Mouse (Mus musculus) gastrocnemius, adult 2 months (tissue): ENCODE results near the gene Aarsd1. TPM values are rescaled to one million over a fixed set of nuclear protein-coding genes. Genes with fewer than 3 reads are reported as not detected.
"Not testable (repeated sequence)": the region's sequence is repeated elsewhere in the genome, so short reads cannot be mapped to it uniquely, and the experiment has no call there.

Experiments
- DNase-seq: peaks from one replicate; pipeline ENCODE4 v3.0.0; 2022
- H3K27ac ChIP-seq: fragments of 200-600 bp; 2 replicates; pipeline ENCODE4 v1.8.1; 2022; ENCODE audit warnings: mild to moderate bottlenecking
- H3K4me3 ChIP-seq: fragments of 200-600 bp; 2 replicates; pipeline ENCODE4 v1.8.1; 2022; ENCODE audit warnings: mild to moderate bottlenecking, moderate library complexity
- CTCF ChIP-seq: fragments of 200-600 bp; IDR thresholded peaks from 2 replicates; pipeline ENCODE4 v1.8.1; 2022; ENCODE audit warnings: antibody characterized with exemption, mild to moderate bottlenecking, moderate library complexity
- intact Hi-C: fragments of 180-260 bp; cut with DNase I; formaldehyde crosslinking; loops from one replicate; pipeline ENCODE4 v1.15.1; 2025
- long read RNA-seq, 2 experiments: library from polyadenylated mRNA; stranded (forward); transcript quantifications; one replicate each; pipeline ENCODE4 v2.0.0; 2021
- total RNA-seq, 2 experiments: library from RNA; stranded (reverse); gene quantifications; 2 replicates each; pipeline ENCODE4 v1.2.3; 2021

Aarsd1 gene
- 10 to 100 TPM; 17.1 to 24.9 TPM for total RNA-seq
- long read RNA-seq, experiment 1, transcript Aarsd1-201 (12 exons, 1,516 nt): major isoform, 48 of 49 reads
- long read RNA-seq, experiment 1, partial matches to known transcripts: 1 of 49 reads
- long read RNA-seq, experiment 1, other reads (novel, unspliced or antisense): 0 of 49 reads
- long read RNA-seq, experiment 2, transcript Aarsd1-201 (12 exons, 1,516 nt): major isoform, 56 of 58 reads
- long read RNA-seq, experiment 2, partial matches to known transcripts: 2 of 58 reads
- long read RNA-seq, experiment 2, other reads (novel, unspliced or antisense): 0 of 58 reads

GRCm38 (mm10) chr11:101417101-101417855 lies at the start of gene Aarsd1:
Aarsd1 (minus strand) TSS chr11:101417615.
- intact Hi-C loops: no loop called here
- TF ChIP-seq CTCF: no peak
- DNase-seq: peak; percentile 93
- Histone ChIP-seq H3K27ac (peak within 1 kb of the TSS; percentile 92), H3K4me3 (peak within 1 kb of the TSS; percentile 90)

GRCm38 (mm10) chr11:101466552-101466950 lies 49.1 kb upstream of the Aarsd1 start:
- intact Hi-C loops: loop anchor here (5.0 kb wide), 1 partner anchor 86 kb away; the partner anchor contains the start of genes Brca1 and Nbr1
- DNase-seq: not testable (repeated sequence)
- Histone ChIP-seq H3K27ac (peak overlapping the region; percentile 89), H3K4me3 (peak overlapping the region; percentile 92)

GRCm38 (mm10) chr11:101465869-101466551 lies 48.6 kb upstream of the Aarsd1 start, which contains the start of gene Vat1:
Vat1 (minus strand) TSS chr11:101466230.
- peak within 1 kb of the TSS; percentile 94 for H3K4me3 ChIP-seq
- intact Hi-C loops: loop anchor here (5.0 kb wide), 1 partner anchor 86 kb away; the partner anchor contains the start of genes Brca1 and Nbr1
- TF ChIP-seq CTCF: peak; percentile 27; the same call in 1 of the 2 replicates
- H3K27ac ChIP-seq: peak within 1 kb of the TSS; percentile 89
- DNase-seq: peak; percentile 87

DNA sequence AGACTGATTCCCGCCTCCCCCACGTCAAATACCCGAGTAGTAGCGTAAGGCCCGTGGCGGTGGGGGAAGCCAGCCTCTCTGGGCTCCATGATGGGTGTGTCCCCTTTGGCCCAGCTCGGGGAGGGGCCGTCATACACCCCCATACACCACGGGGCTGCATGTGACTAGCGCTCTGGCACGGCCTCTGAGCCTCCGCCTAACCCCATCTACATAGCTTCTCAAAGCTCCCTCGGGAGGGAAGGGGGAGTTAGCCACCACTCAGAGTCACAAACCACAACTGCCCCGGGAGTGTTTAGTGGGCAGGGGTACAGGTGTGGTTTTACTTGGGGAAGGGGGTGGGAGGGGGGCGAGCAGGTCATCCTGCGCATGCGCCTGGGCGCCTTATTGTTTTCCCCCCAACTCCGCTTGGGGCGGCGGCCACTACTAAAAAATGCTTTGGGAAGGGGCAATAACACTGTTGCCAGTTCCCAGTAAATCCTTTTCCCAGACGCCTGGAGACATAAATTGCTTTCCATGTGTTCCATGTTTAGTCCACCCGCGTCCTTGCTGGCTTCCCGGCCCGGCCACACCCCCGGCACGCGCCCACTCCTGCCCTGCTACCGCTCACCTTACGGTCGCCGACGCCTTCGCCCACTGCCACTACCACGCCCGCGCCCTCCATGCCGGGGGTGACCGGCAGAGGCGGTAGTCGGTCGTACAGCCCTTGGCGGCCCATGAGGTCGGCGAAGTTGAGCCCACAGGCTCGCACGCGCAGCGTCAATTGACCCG lies 47.9 kb upstream of the Aarsd1 start:
- intact Hi-C loops: loop anchor here (5.0 kb wide), 1 partner anchor 87 kb away; the partner anchor contains the start of genes Brca1 and Nbr1
- no peak for TF ChIP-seq CTCF

DNA sequence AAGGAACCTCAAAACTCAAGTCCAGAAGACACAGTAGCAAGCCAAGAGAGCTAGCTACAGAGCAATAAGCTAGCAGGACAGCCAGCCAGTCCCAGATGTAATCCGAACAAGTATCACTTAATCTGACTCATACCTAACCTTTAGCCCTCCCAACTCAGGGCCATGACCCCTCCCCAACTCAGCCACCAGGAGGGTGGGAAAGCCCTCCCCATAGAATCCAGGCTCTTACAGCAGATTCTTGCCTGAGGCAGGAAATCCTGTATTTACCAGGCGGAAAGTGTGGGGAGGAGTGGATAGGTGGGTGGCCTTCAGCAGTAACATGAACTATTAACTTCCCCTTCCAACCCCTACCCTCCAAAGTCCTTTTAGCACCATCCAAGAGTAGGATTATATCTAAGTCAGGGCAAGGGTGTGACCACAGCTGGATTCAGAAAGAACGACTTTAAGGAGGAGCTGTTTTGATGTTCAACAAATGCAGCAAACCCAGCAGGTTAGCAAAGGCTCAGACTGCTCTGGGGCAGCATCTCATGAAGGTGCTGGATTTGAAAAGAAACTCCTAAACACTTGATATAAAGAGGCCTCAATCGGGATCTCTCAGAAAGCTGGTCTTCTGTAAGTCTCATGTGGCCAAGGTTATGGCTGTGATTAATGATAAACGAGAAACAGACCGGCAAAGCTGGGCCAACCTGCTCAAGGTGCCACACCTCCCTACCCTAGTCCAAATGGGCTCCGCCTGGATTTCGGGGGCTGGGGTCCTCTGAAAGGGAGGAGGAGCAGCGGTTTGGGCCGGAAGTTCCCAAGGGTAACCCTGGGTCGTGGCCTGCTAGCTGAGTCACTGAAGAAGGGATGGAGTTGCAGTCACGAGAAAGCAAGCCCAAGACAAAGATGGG lies 47.0 kb upstream of the Aarsd1 start, which contains the start of gene Rnd2:
Rnd2 (plus strand) TSS at position 789 of the 890 bp plus-strand sequence.
- peak within 1 kb of the TSS; percentile 92 for H3K4me3 ChIP-seq
- intact Hi-C loops: loop anchor here (5.0 kb wide), 1 partner anchor 88 kb away; the partner anchor contains the start of genes Brca1 and Nbr1
- DNase-seq: no peak
- peak within 1 kb of the TSS; percentile 89 for H3K27ac ChIP-seq
- no peak for TF ChIP-seq CTCF

More for the DNA sequence above, 47.9 kb upstream of the Aarsd1 start:
- H3K4me3 ChIP-seq: peak overlapping the region; percentile 92
- peak overlapping the region; percentile 89 for H3K27ac ChIP-seq
- DNase-seq: peak; percentile 85

DNA sequence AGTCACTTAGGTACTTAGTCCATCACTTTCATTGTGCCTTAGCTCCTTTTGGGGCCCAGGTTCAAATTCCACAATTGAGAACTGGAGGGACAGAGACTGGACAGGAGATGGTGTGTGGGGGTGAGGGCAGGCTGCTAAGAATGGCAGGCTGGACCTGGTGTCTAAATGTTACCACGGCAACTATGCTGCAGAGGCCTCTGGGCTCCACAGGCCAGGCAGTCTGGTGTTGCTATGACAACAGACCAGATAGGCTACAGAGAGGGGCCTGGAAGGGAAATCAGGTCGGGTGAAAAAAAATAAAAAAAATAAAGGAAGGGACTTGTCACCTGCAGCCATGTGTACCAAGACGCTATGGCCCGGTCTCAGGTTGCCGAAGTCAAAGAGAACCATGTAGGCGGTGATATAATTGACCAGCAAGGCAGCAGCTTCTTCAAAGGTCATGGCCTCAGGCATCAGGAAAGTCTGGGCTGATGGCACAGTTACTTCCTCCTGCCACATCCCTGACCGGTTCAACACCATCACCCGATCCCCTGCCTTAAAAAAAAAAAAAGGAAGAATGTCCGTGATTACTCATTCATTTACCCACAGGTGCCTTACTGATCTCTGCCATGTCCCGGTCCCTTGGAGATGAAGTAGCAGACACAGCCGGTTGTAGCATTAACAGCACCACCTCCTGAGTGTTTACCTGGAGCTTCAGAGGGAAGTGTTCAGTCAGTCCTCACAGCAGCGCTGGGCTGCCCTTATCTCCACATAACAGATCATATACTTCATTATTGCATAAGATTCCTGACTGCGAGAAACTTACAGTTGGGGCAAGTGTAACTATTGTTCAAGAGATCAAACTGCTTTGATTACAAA lies 45.4 kb upstream of the Aarsd1 start:
- intact Hi-C loops: no loop called here
- TF ChIP-seq CTCF: no peak
- Histone ChIP-seq H3K27ac (no peak overlapping the region), H3K4me3 (no peak overlapping the region)
- DNase-seq: no peak

- Histone ChIP-seq H3K27ac (no peak overlapping the region), H3K4me3 (no peak overlapping the region)
- TF ChIP-seq CTCF: no peak
- intact Hi-C loops: no loop called here
- DNase-seq: no peak
Observed at GRCm38 (mm10) chr11:101462141-101462540, 44.7 kb upstream of the Aarsd1 start.

DNA sequence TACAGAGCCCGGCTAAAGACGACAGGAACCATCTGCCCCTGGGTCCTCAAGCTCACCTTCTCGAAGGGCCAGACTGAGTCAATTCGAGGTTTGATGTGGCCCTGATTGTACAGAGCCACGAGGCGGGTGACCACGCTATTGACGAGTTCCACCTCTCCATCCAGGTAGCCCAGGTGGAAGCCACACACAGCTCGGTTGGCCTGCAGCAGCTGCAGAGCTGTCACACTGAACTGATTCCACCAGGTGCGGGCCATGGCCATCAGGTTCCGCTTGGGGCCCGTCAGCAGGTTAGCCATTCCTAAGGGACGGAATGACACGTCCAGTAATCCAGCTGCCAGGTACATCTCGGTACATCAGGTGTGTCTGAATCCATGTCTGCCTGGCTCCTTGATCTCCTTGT lies 42.9 kb upstream of the Aarsd1 start:
- no peak for DNase-seq
- Histone ChIP-seq H3K4me3 (no peak overlapping the region), H3K27ac (no peak overlapping the region)
- TF ChIP-seq CTCF: no peak
- intact Hi-C loops: no loop called here

GRCm38 (mm10) chr11:101459716-101460115 lies 42.3 kb upstream of the Aarsd1 start:
- no peak for DNase-seq
- Histone ChIP-seq H3K27ac (peak overlapping the region; percentile 24; the same call in 1 of the 2 replicates), H3K4me3 (no peak overlapping the region)
- intact Hi-C loops: no loop called here
- no peak for TF ChIP-seq CTCF

DNA sequence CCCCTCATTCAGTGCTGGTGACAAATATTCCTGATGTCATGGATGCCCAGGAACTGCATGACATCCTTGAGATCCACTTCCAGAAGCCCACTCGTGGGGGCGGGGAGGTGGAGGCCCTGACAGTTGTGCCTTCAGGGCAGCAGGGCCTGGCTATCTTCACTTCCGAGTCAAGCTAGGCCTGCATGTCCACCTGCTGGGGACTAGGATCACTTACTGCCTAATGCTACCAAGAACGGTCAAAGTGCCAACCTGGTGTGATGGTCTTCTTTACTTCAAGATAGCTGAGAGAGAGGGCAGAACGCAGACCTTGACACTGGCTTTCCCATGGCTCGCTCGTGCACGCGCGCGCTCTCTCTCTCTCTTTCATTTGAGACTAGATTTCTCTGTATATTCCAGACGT lies 40.8 kb upstream of the Aarsd1 start:
- intact Hi-C loops: no loop called here
- Histone ChIP-seq H3K27ac (no peak overlapping the region), H3K4me3 (no peak overlapping the region)
- DNase-seq: no peak
- no peak for TF ChIP-seq CTCF
